Mouse (Mus musculus) CH12.LX (cell line): ENCODE results near the gene Fam168b.

Experiments
- BHLHE40 ChIP-seq: IDR thresholded peaks from 2 replicates; pipeline ENCODE4 v1.6.1; 2011; ENCODE audit warnings: mild to moderate bottlenecking, low read depth, low read length, improper control_type of control experiment
- EP300 ChIP-seq: IDR thresholded peaks from 2 replicates; pipeline ENCODE4 v1.6.1; 2011; ENCODE audit warnings: low read length, improper control_type of control experiment
- MAZ ChIP-seq: IDR thresholded peaks from 2 replicates; pipeline ENCODE4 v1.6.1; 2012; ENCODE audit warnings: low read depth, mild to moderate bottlenecking, inconsistent platforms, low read length, improper control_type of control experiment, moderate library complexity
- POLR2A ChIP-seq: IDR thresholded peaks from 2 replicates; pipeline ENCODE4 v1.6.1; 2011; ENCODE audit warnings: low read depth, mild to moderate bottlenecking, improper control_type of control experiment, low read length
- POLR2AphosphoS2 ChIP-seq: IDR thresholded peaks from 2 replicates; pipeline ENCODE4 v1.6.1; 2011; ENCODE audit warnings: low read depth, low read length, improper control_type of control experiment
- USF1 ChIP-seq: IDR thresholded peaks from 2 replicates; pipeline ENCODE4 v1.6.1; 2014; ENCODE audit warnings: low read depth, mild to moderate bottlenecking, inconsistent platforms, low read length, improper control_type of control experiment

- no peak for TF ChIP-seq POLR2AphosphoS2
- no peak for TF ChIP-seq BHLHE40
- TF ChIP-seq USF1: no peak
- TF ChIP-seq EP300: no peak
- TF ChIP-seq MAZ: no peak
- TF ChIP-seq POLR2A: no peak
Observed at GRCm38 (mm10) chr1:34866815-34867573, 24.1 kb upstream of the Fam168b start.
